Mouse (Mus musculus) CD4-positive, CD25-positive, alpha-beta regulatory T cell (primary cell): ENCODE measurements around the gene Rab3d. TPM values are rescaled to one million over a fixed set of nuclear protein-coding genes. Genes with fewer than 3 reads are reported as not detected.

ENCODE experiments used
- polyA plus RNA-seq: library from polyadenylated mRNA; unstranded; fragments of 100-300 nt; shearing (Covaris generic); gene quantifications from one replicate; pipeline ENCODE4 v1.2.1, GENCODE M21; 2017

Rab3d gene
- 9.3 TPM for polyA plus RNA-seq

GRCm38 (mm10) chr9:21918035-21918592 lies at the start of gene Rab3d:
Gene Rab3d, minus strand, starts transcription at chr9:21918192.

GRCm38 (mm10) chr9:21963417-21963816 lies 45.4 kb upstream of the Rab3d start, which contains the start of gene Epor:
Gene Epor, minus strand, starts transcription at chr9:21963506.

DNA sequence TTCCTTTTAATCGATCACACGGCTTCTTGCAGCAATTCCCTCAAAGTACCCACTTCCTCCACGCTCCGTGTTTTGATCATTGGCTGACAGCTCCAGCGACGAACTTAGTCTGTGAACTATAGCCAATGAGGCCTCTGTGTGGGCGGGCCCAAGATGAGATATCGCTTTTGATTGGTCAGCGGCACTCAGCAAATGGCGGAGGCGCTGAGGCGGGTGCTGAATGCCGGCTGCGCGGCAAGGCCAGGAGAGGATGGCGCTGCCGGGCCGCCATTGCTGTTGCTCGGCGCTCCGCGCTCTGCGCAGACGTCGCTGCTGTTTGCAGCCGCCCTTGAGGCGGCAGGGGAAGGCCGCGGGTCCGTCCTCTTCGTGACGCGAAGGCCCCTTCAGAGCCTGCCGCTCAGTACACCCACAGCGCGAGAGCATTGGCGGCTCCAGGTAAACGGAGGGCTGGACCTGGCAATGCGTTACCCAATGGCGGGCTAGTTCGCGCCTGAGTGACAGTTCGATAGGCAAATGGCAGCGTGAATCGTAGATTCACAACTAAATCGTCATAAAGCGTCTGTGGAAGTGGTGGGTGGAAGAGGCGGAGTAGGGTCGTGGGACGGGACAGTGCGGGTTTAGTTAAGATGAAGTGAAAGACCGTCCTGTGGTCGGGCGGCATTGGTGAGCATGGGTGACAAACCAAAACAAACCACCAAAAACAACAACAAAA lies 37.7 kb upstream of the Rab3d start, which contains the start of gene Swsap1:
TSS of gene Swsap1 (plus strand) at position 186 of the 712 bp plus-strand sequence.

GRCm38 (mm10) chr9:21936692-21937570 lies 18.9 kb upstream of the Rab3d start, which contains the start of gene Plppr2:
Gene Plppr2, plus strand, starts transcription at chr9:21937033.

GRCm38 (mm10) chr9:21927208-21927753 lies 9.3 kb upstream of the Rab3d start, which contains the start of the genes Ccdc159 and Tmem205:
Gene Ccdc159, plus strand, starts transcription at chr9:21927471.
Gene Tmem205, minus strand, starts transcription at chr9:21927556.

Other genes with a start within 250 kb of the Rab3d start
- 30.3 TPM for gene Ldlr, start 194.7 kb downstream of the Rab3d start, polyA plus RNA-seq
- gene Spc24, start 157.9 kb downstream of the Rab3d start, polyA plus RNA-seq: 3.3 TPM
- not detected for gene Kank2, start 119.4 kb downstream of the Rab3d start, polyA plus RNA-seq
- gene Angptl8, start 82.7 kb downstream of the Rab3d start, polyA plus RNA-seq: not detected
- 2.1 TPM for gene Dock6, start 65.6 kb downstream of the Rab3d start, polyA plus RNA-seq
- 0.20 TPM for gene Ccdc159, start 9.3 kb upstream of the Rab3d start, polyA plus RNA-seq
- 1.7 TPM for gene Tmem205, start 9.4 kb upstream of the Rab3d start, polyA plus RNA-seq
- 1.1 TPM for gene Plppr2, start 18.8 kb upstream of the Rab3d start, polyA plus RNA-seq
- 14.6 TPM for gene Swsap1, start 37.6 kb upstream of the Rab3d start, polyA plus RNA-seq
- 0.45 TPM for gene Epor, start 45.3 kb upstream of the Rab3d start, polyA plus RNA-seq
- not detected for gene Rgl3, start 71.3 kb upstream of the Rab3d start, polyA plus RNA-seq
- gene Ccdc151, start 84.4 kb upstream of the Rab3d start, polyA plus RNA-seq: not detected
- gene Prkcsh, start 84.6 kb upstream of the Rab3d start, polyA plus RNA-seq: 83.1 TPM
- not detected for gene Elavl3, start 133.8 kb upstream of the Rab3d start, polyA plus RNA-seq
- gene Gm49318, start 153.1 kb upstream of the Rab3d start, polyA plus RNA-seq: not detected
- 26.5 TPM for gene Zfp653, start 153.2 kb upstream of the Rab3d start, polyA plus RNA-seq
- 52.0 TPM for gene Ecsit, start 167.2 kb upstream of the Rab3d start, polyA plus RNA-seq
- 0.07 TPM for gene Cnn1, start 181.0 kb upstream of the Rab3d start, polyA plus RNA-seq
- 72.2 TPM for gene Elof1, start 199.0 kb upstream of the Rab3d start, polyA plus RNA-seq
- 278 TPM for gene Acp5, start 217.5 kb upstream of the Rab3d start, polyA plus RNA-seq
- gene Pigyl, start 238.7 kb upstream of the Rab3d start, polyA plus RNA-seq: 38.4 TPM